Mouse (Mus musculus): ENCODE measurements around the gene Dop1b. TPM values are rescaled to one million over a fixed set of nuclear protein-coding genes. Genes with fewer than 3 reads are reported as not detected.

The Dop1b gene
- total and polyA plus RNA-seq, 3 experiments: 0.90 to 4.5 (median 3.1) TPM

GRCm38 (mm10) chr16:93691206-93691841 lies 20.4 kb upstream of the Dop1b start:
- no peak overlapping the region for H3K9ac ChIP-seq (ENCODE audit: insufficient read depth, low read depth)
- TF ChIP-seq JUN (IDR thresholded peaks at IDR 0.05; ENCODE audit: insufficient read depth, low read depth, low read length) (no peak), NELFE (IDR thresholded peaks at IDR 0.05; ENCODE audit: low read depth, low read length) (no peak), RAD21 (IDR thresholded peaks at IDR 0.05; ENCODE audit: low read depth, low read length) (no peak), ELF1 (IDR thresholded peaks at IDR 0.05; ENCODE audit: low read depth, low read length) (no peak), MXI1 (IDR thresholded peaks at IDR 0.05; ENCODE audit: low read depth, low read length) (no peak), RCOR1 (conservative IDR thresholded peaks at IDR 0.05; ENCODE audit: low read depth, low read length) (no peak), BHLHE40 (IDR thresholded peaks at IDR 0.05; ENCODE audit: low read depth, low read length) (no peak), E2F4 (IDR thresholded peaks at IDR 0.05; ENCODE audit: insufficient replicate concordance, low read depth, low read length) (no peak), POLR2AphosphoS2 (IDR thresholded peaks at IDR 0.05; ENCODE audit: low read depth, low read length) (no peak), ZKSCAN1 (IDR thresholded peaks at IDR 0.05; ENCODE audit: borderline replicate concordance, low read depth, low read length) (no peak), PAX5 (IDR thresholded peaks at IDR 0.05; ENCODE audit: low read length) (no peak), MAX (IDR thresholded peaks at IDR 0.05; ENCODE audit: low read length) (no peak), EP300 (IDR thresholded peaks at IDR 0.05; ENCODE audit: low read length) (no peak), KAT2A (IDR thresholded peaks at IDR 0.05; ENCODE audit: insufficient replicate concordance, low read length) (no peak), MAFK (IDR thresholded peaks at IDR 0.05; ENCODE audit: insufficient replicate concordance, low read length) (no peak), ZC3H11A (IDR thresholded peaks at IDR 0.05; ENCODE audit: low read depth, low read length) (no peak), UBTF (IDR thresholded peaks at IDR 0.05; ENCODE audit: low read depth, low read length) (no peak), MYC (IDR thresholded peaks at IDR 0.05; ENCODE audit: low read depth, low read length) (no peak)
- H3K79me2 ChIP-seq (replicated peaks; ENCODE audit: control insufficient read depth, extremely low read depth, insufficient read depth, poor library complexity, severe bottlenecking): no peaks in the 10 kb centered on the region
- no peaks in the 10 kb centered on the region for H3K36me3 ChIP-seq (replicated peaks in 1 of 2; ENCODE audit: control insufficient read depth in 1 of 2, insufficient read depth in 1 of 2, low read length in 1 of 2)
- H3K27me3 ChIP-seq (replicated peaks): no peaks in the 10 kb centered on the region
- DNase-seq (ENCODE audit: extremely low read depth): no peak
- in situ Hi-C loops (cut with MboI; ENCODE audit: low pct_ligation_motif_present, low pct_unique_long_range_greater_than_20kb, low sequenced_read_pairs) (loop anchor here (25.0 kb wide), 2 partner anchors 321 to 571 kb away; partner anchors contain the start of gene Cldn14), dilution Hi-C loops (cut with MboI; ENCODE audit: extremely low pct_ligation_motif_present, extremely low pct_unique_long_range_greater_than_20kb, low sequenced_read_pairs) (no loop called here)
- no peak overlapping the region for H3K27ac ChIP-seq (ENCODE audit: insufficient read depth, low read depth)
- H3K4me1 ChIP-seq (ENCODE audit: control insufficient read depth in 1 of 2, insufficient read depth in 2 of 2): peaks cover 0 to 14% of the 10 kb centered on the region in 2 experiments; a peak in 2 of 4 replicates
- no peak overlapping the region for H3K4me3 ChIP-seq (replicated peaks in 1 of 3; ENCODE audit: low read depth in 2 of 3, low read length in 2 of 3, poor library complexity in 1 of 3)
- H3K4me2 ChIP-seq (ENCODE audit: insufficient read depth, low read depth, poor library complexity, severe bottlenecking): no peak overlapping the region
- no peaks in the 10 kb centered on the region for H3K9me3 ChIP-seq (replicated peaks; ENCODE audit: low read length)

GRCm38 (mm10) chr16:93692744-93693143 lies 19.0 kb upstream of the Dop1b start:
- no peaks in the 10 kb centered on the region for H3K79me2 ChIP-seq (replicated peaks; ENCODE audit: control insufficient read depth, extremely low read depth, insufficient read depth, poor library complexity, severe bottlenecking)
- in situ Hi-C loops (cut with MboI; ENCODE audit: low pct_ligation_motif_present, low pct_unique_long_range_greater_than_20kb, low sequenced_read_pairs) (loop anchor here (25.0 kb wide), 2 partner anchors 320 to 570 kb away; partner anchors contain the start of gene Cldn14), dilution Hi-C loops (cut with MboI; ENCODE audit: extremely low pct_ligation_motif_present, extremely low pct_unique_long_range_greater_than_20kb, low sequenced_read_pairs) (no loop called here)
- H3K27ac ChIP-seq (ENCODE audit: insufficient read depth, low read depth): no peak overlapping the region
- no peaks in the 10 kb centered on the region for H3K36me3 ChIP-seq (replicated peaks in 1 of 2; ENCODE audit: control insufficient read depth in 1 of 2, insufficient read depth in 1 of 2, low read length in 1 of 2)
- no peak for DNase-seq (ENCODE audit: extremely low read depth)
- H3K4me2 ChIP-seq (ENCODE audit: insufficient read depth, low read depth, poor library complexity, severe bottlenecking): no peak overlapping the region
- no peak for TF ChIP-seq EP300 (IDR thresholded peaks at IDR 0.05; ENCODE audit: low read length)
- no peak for TF ChIP-seq RCOR1 (conservative IDR thresholded peaks at IDR 0.05; ENCODE audit: low read depth, low read length)
- no peak for TF ChIP-seq USF2 (conservative IDR thresholded peaks at IDR 0.05; ENCODE audit: low read depth, low read length)
- TF ChIP-seq SMC3 (IDR thresholded peaks at IDR 0.05; ENCODE audit: low read depth, low read length): no peak
- TF ChIP-seq USF1 (IDR thresholded peaks at IDR 0.05; ENCODE audit: low read depth, low read length): no peak
- TF ChIP-seq POLR2A (IDR thresholded peaks at IDR 0.05; ENCODE audit: low read depth, low read length): no peak
- no peak for TF ChIP-seq ZMIZ1 (IDR thresholded peaks at IDR 0.05; ENCODE audit: low read depth, low read length)
- no peak for TF ChIP-seq CTCF (conservative IDR thresholded peaks at IDR 0.05 in 1 of 2, IDR thresholded peaks at IDR 0.05 in 1 of 2; ENCODE audit: low read depth in 2 of 2, low read length in 2 of 2)
- no peak for TF ChIP-seq POLR2AphosphoS2 (IDR thresholded peaks at IDR 0.05; ENCODE audit: low read depth, low read length)
- TF ChIP-seq HCFC1 (IDR thresholded peaks at IDR 0.05; ENCODE audit: low read depth, low read length): no peak
- TF ChIP-seq ZKSCAN1 (IDR thresholded peaks at IDR 0.05; ENCODE audit: borderline replicate concordance, low read depth, low read length): no peak
- no peak overlapping the region for H3K4me3 ChIP-seq (replicated peaks in 1 of 3; ENCODE audit: low read depth in 2 of 3, low read length in 2 of 3, poor library complexity in 1 of 3)
- H3K9me3 ChIP-seq (replicated peaks; ENCODE audit: low read length): no peaks in the 10 kb centered on the region
- H3K4me1 ChIP-seq (ENCODE audit: control insufficient read depth in 1 of 2, insufficient read depth in 2 of 2): peaks cover 0 to 11% of the 10 kb centered on the region in 2 experiments; a peak in 2 of 4 replicates
- H3K27me3 ChIP-seq (replicated peaks): peaks cover 4% of the 10 kb centered on the region
- H3K9ac ChIP-seq (ENCODE audit: insufficient read depth, low read depth): no peak overlapping the region
